Mouse (Mus musculus) hindbrain, postnatal 0 days (tissue): ENCODE measurements around the gene Nme7. TPM values are rescaled to one million over a fixed set of nuclear protein-coding genes. Genes with fewer than 3 reads are reported as not detected.

Experiments
- ATAC-seq: fragments of 200-750 bp; cut with Nextera tagmentation; 2 replicates; pipeline ENCODE4 v1.8.0; 2017; ENCODE audit warnings: mild to moderate bottlenecking, moderate TSS enrichment, moderate library complexity
- DNase-seq: peaks from one replicate; pipeline ENCODE4 v3.0.0-alpha.2; 2015; ENCODE audit warnings: low spot score
- H3K27ac ChIP-seq: fragments of 300-500 bp; sonication (generic); 2 replicates; pipeline ENCODE4 v1.5.1; 2014; ENCODE audit warnings: mild to moderate bottlenecking
- H3K27me3 ChIP-seq: fragments of 300-500 bp; sonication (generic); 2 replicates; pipeline ENCODE4 v1.6.1; 2014; ENCODE audit warnings: low read length, mixed read lengths; ENCODE audit not compliant: insufficient read depth
- H3K36me3 ChIP-seq: fragments of 300-500 bp; sonication (generic); 2 replicates; pipeline ENCODE4 v1.6.1; 2014; ENCODE audit warnings: low read length, mixed read lengths; ENCODE audit not compliant: insufficient read depth
- H3K4me1 ChIP-seq: fragments of 300-500 bp; sonication (generic); 2 replicates; pipeline ENCODE4 v1.6.1; 2014; ENCODE audit warnings: antibody characterized with exemption, low read length, mixed read lengths; ENCODE audit not compliant: insufficient read depth
- H3K4me2 ChIP-seq: fragments of 300-500 bp; sonication (generic); 2 replicates; pipeline ENCODE4 v1.6.1; 2014; ENCODE audit warnings: low read depth, mild to moderate bottlenecking, low read length, moderate library complexity, mixed read lengths
- H3K4me3 ChIP-seq: fragments of 300-500 bp; sonication (generic); 2 replicates; pipeline ENCODE4 v1.5.1; 2014; ENCODE audit warnings: low read length
- H3K9ac ChIP-seq: fragments of 300-500 bp; sonication (generic); replicated peaks from 2 replicates; pipeline ENCODE4 v1.6.1; 2014; ENCODE audit warnings: mild to moderate bottlenecking, low read length, moderate library complexity, mixed read lengths
- H3K9me3 ChIP-seq: fragments of 300-500 bp; sonication (generic); 2 replicates; pipeline ENCODE4 v1.6.1; 2016; ENCODE audit warnings: low read length, mixed read lengths
- CTCF ChIP-seq: IDR thresholded peaks from 2 replicates; pipeline ENCODE4 v1.5.1; 2016; ENCODE audit warnings: antibody characterized with exemption, control low read depth, low read depth
- WGBS: fragments of 180-500 bp; shearing (Covaris S2); extraction: QIAGEN DNeasy Blood & Tissue Kit; methylation state at CpG from one replicate; pipeline ENCODE4 v1.1.7; 2014; 5-methylcytosine and 5-hydroxymethylcytosine counted together
- polyA plus RNA-seq: library from polyadenylated mRNA; unstranded; fragments of >200 nt; fragmentation: Nextera tagmentation; extraction: Ambion mirVana; gene quantifications from 2 replicates; pipeline ENCODE4 v1.2.1, GENCODE M21; 2015
- total RNA-seq: library from RNA; depleted of rRNA; stranded (reverse); fragments of >200 nt; gene quantifications from 2 replicates; pipeline ENCODE4 v1.2.3, GENCODE M21; 2014

The Nme7 gene
- total and polyA plus RNA-seq, 2 experiments from 2014 or later: 19.7 to 24.8 TPM

DNA sequence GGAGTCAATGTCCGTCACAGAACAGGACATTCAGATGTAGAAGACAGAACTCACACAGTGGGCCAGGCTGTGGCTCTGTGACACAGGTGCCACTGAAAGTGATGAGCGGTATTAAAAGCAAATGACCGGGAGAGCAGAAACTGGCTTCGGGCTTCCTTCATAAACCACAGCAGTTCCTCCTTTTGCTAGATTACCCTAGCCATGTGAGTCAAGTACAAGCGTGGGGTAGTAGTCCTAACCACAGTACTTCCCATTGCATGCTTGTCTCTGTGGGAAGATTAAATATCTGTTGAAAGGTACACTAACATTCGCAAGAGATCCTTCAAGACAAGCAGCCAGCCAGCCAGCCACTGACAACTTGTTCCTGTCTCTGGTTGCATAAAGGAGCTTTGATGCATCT, 136.3 kb downstream of the Nme7 start:
- ATAC-seq: no peak
- H3K36me3 ChIP-seq: peaks cover 50% of the 10 kb centered on the region
- H3K27ac ChIP-seq: no peak overlapping the region
- H3K4me3 ChIP-seq: no peak overlapping the region
- H3K9ac ChIP-seq: no peak overlapping the region
- no peaks in the 10 kb centered on the region for H3K4me1 ChIP-seq
- WGBS: 92% methylated on average over 6 of the region's 6 CpGs
- H3K4me2 ChIP-seq: no peak overlapping the region
- H3K9me3 ChIP-seq: no peaks in the 10 kb centered on the region
- DNase-seq: no peak
- H3K27me3 ChIP-seq: no peaks in the 10 kb centered on the region
- TF ChIP-seq CTCF: no peak

DNA sequence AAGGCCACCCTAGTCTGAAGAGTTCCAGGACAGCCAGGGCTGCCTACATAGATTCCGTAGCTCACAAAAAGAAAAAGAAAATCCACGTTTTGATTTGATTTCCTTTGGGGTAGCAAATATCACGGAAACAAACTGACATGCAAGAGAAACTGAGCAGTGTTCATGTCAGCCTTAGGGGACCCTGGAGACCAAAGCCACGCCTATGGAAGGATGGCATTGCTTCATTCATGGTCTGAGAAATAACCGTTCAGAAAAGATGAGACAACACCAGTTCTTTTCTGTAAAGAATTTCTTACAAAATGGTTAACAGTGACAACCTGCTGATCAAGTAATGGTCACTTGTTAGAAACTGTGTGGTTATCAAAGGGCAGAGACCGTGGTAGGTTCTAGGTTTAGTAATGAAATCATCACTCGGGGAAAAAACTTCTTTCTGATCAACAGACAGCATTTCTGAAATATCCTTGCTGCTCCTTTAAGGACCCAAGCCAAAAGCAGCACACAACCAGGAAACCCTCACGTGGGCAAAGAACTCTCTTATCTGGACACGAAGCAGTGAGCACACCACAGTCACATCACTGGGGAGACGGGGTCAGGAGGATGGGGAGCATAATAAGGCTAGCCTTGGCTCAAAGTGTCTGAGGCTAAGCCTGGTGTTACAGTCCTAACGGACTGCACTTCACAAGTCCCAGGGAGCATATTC, 136.9 kb downstream of the Nme7 start:
- Histone ChIP-seq H3K4me2 (no peak overlapping the region), H3K27me3 (no peaks in the 10 kb centered on the region), H3K4me1 (no peaks in the 10 kb centered on the region), H3K27ac (no peak overlapping the region), H3K9me3 (no peaks in the 10 kb centered on the region), H3K4me3 (no peak overlapping the region), H3K9ac (no peak overlapping the region), H3K36me3 (peaks cover 50% of the 10 kb centered on the region)
- WGBS: 78% methylated on average over 11 of the region's 11 CpGs
- no peak for DNase-seq
- no peak for ATAC-seq
- TF ChIP-seq CTCF: no peak

DNA sequence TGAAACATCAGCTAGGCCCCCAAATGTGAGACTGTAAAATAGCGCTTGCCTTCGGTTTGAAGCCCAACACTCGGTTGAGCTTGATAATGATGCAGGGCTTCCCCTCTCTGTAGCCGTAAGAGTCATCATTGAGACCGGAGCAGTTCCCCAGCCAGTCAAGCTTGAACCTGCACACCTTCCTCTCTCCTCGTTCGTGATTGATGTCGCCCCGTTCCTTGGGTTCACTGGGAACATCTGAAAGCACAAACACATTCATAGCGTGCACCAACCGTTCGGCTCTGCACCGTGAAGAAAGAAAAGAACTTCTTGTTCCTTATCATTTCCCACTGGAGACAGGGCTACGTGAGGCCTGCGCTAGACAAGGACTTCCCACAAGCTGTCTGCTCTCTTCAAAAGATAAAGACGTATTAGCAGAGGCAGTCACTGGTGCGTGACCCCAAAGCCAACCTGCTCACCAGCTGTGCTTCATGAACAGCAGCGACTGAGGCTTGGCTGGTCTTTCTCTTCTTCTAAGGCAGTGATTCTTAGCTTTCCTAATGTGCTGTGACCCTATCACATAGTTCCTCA, 137.6 kb downstream of the Nme7 start:
- Histone ChIP-seq H3K27me3 (no peaks in the 10 kb centered on the region), H3K9me3 (no peaks in the 10 kb centered on the region), H3K9ac (no peak overlapping the region), H3K4me1 (no peaks in the 10 kb centered on the region), H3K4me3 (no peak overlapping the region), H3K27ac (no peak overlapping the region), H3K4me2 (no peak overlapping the region), H3K36me3 (peaks cover 50% of the 10 kb centered on the region)
- ATAC-seq: no peak
- no peak for TF ChIP-seq CTCF
- WGBS: 54% methylated on average over 18 of the region's 18 CpGs
- no peak for DNase-seq

DNA sequence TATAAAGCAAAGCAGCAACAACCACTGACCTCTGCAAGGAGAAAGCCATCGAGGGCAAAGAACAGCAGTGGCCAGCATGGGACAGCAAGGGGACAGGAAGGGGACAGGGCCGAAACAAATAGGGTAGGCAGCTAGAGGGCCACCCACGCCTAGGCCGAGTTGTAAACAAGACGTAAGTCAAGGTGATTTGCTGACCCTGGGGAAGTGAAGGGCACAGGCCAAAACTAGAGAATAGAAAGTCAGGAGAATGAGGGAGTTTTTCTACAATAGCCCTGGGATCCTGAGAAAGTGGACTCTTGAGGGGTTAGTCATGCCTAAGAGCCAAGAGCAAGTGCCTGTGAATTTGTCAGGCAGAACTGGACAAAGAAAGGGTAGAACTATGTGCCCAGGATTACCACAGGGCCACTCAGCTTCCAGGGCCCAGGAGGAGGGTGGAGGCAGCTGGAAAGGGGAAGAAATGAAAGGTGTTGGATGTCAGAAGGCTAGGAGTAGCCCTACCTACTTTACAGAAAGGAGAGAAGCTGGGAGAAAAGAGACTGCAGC, 141.8 kb downstream of the Nme7 start:
- H3K4me3 ChIP-seq: no peak overlapping the region
- no peaks in the 10 kb centered on the region for H3K27me3 ChIP-seq
- no peak for DNase-seq
- H3K27ac ChIP-seq: no peak overlapping the region
- H3K4me1 ChIP-seq: no peaks in the 10 kb centered on the region
- 90% methylated on average over 5 of the region's 5 CpGs for WGBS
- H3K9ac ChIP-seq: no peak overlapping the region
- ATAC-seq: no peak
- no peaks in the 10 kb centered on the region for H3K9me3 ChIP-seq
- no peak for TF ChIP-seq CTCF
- H3K4me2 ChIP-seq: no peak overlapping the region
- H3K36me3 ChIP-seq: peaks cover 36% of the 10 kb centered on the region; the same call in 1 of the 2 replicates

DNA sequence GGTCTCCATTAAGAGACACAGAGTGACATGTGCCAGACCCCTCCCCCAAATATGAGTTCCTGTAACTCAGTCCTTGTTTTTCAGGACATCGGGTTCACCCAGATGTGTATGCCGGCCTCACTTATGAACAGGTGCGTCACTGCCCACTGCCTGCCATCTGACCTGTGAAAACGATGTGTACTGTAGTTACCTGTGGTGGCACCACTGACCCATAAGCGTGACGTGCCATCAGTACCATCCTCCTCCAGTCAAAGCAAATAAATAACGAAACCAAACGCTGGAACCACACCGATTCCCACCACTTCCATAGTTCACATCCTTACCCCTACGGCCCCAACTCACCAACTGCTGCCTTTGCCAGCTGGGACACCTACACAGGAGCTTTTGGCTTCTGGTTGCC, 142.6 kb downstream of the Nme7 start:
- H3K27ac ChIP-seq: no peak overlapping the region
- H3K36me3 ChIP-seq: peaks cover 43% of the 10 kb centered on the region
- DNase-seq (no peak), ATAC-seq (no peak)
- H3K27me3 ChIP-seq: no peaks in the 10 kb centered on the region
- H3K4me1 ChIP-seq: no peaks in the 10 kb centered on the region
- H3K4me3 ChIP-seq: no peak overlapping the region
- H3K4me2 ChIP-seq: no peak overlapping the region
- H3K9ac ChIP-seq: no peak overlapping the region
- TF ChIP-seq CTCF: no peak
- WGBS: 92% methylated on average over 10 of the region's 10 CpGs
- no peaks in the 10 kb centered on the region for H3K9me3 ChIP-seq

DNA sequence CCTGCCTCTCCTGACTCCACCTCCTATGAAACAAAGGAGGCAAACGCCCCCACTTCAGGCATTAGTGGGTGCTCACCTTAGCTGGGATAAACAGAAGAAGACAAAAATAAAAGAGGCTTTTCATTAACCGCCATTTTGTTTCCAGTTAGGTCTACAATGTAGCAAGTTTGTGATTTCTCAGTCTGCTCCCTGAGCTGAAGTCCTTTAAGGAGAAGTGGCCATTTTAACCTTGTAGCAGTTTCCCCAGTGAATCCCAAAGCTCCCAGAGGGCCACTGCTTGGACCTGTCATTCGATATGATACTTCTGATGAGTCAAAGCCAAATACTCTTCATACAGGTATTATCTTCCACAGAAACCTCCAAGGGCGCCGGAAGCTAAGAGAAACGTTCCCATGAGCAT, 143.6 kb downstream of the Nme7 start:
- no peak for TF ChIP-seq CTCF
- no peak for ATAC-seq
- Histone ChIP-seq H3K36me3 (peaks cover 46% of the 10 kb centered on the region), H3K4me1 (no peaks in the 10 kb centered on the region), H3K27ac (no peak overlapping the region), H3K9me3 (no peaks in the 10 kb centered on the region), H3K4me2 (no peak overlapping the region), H3K4me3 (no peak overlapping the region), H3K9ac (no peak overlapping the region), H3K27me3 (no peaks in the 10 kb centered on the region)
- no peak for DNase-seq
- WGBS: 90% methylated on average over 6 of the region's 6 CpGs

DNA sequence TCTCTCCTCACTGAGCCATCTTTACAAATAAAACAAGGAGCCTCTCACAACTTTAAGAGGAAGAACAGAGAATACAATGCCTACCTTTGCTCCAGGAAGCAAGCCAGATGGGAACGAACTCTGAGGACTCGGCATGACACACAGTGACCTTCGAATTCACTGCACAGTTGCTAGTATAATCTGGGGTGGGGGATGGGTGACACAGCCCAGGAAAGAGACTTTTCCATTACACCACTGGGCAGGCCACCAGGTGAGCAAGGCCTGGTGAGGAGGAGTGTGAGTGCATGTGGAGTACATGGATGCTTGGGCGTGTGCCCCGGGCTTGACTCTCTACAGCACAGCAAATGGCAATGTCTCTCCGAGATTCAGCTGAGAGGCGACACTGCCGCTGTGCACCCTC, 145.7 kb downstream of the Nme7 start:
- Histone ChIP-seq H3K4me2 (no peak overlapping the region), H3K27me3 (no peaks in the 10 kb centered on the region), H3K27ac (no peak overlapping the region), H3K4me3 (no peak overlapping the region), H3K9me3 (no peaks in the 10 kb centered on the region), H3K36me3 (peaks cover 40% of the 10 kb centered on the region), H3K9ac (no peak overlapping the region), H3K4me1 (no peaks in the 10 kb centered on the region)
- no peak for TF ChIP-seq CTCF
- WGBS: 86% methylated on average over 8 of the region's 8 CpGs
- DNase-seq (no peak), ATAC-seq (no peak)
